Mouse (Mus musculus) myocyte (in vitro differentiated cells): ENCODE measurements around the gene Myh6. TPM values are rescaled to one million over a fixed set of nuclear protein-coding genes. Genes with fewer than 3 reads are reported as not detected.
"Not testable (repeated sequence)": the region's sequence is repeated elsewhere in the genome, so short reads cannot be mapped to it uniquely, and the experiment has no call there.

ENCODE experiments used
- H3K27me3 ChIP-seq: one replicate; pipeline ENCODE4 v1.6.1; 2011; ENCODE audit not compliant: control insufficient read depth, insufficient read depth, insufficient read length
- H3K36me3 ChIP-seq: one replicate; pipeline ENCODE4 v1.6.1; 2011; ENCODE audit not compliant: control insufficient read depth, insufficient read depth
- H3K4me2 ChIP-seq: one replicate; pipeline ENCODE4 v1.6.1; 2011; ENCODE audit warnings: low read depth, control low read depth
- H3K4me3 ChIP-seq: one replicate; pipeline ENCODE4 v1.5.1; 2011; ENCODE audit warnings: mild to moderate bottlenecking, control low read depth, moderate library complexity
- H3K79me2 ChIP-seq: one replicate; pipeline ENCODE4 v1.6.1; 2011; ENCODE audit not compliant: control insufficient read depth, insufficient read depth
- H3ac ChIP-seq: one replicate; pipeline ENCODE4 v1.6.1; 2011; ENCODE audit not compliant: control insufficient read depth, insufficient read length
- CEBPB ChIP-seq: IDR thresholded peaks from 2 replicates; pipeline ENCODE4 v1.6.1; 2011; ENCODE audit warnings: mild to moderate bottlenecking, moderate library complexity; ENCODE audit not compliant: poor library complexity, insufficient read depth, severe bottlenecking
- E2F4 ChIP-seq: IDR thresholded peaks from one replicate; pipeline ENCODE4 v1.6.1; 2011; ENCODE audit warnings: mild to moderate bottlenecking, control low read depth, moderate library complexity; ENCODE audit not compliant: insufficient read depth
- MAX ChIP-seq: IDR thresholded peaks from one replicate; pipeline ENCODE4 v1.6.1; 2011; ENCODE audit warnings: low read depth, mild to moderate bottlenecking, control low read depth
- MYOD1 ChIP-seq, 3 experiments: IDR thresholded peaks; one replicate each; pipeline ENCODE4 v1.6.1; 2011; ENCODE audit warnings: control low read depth in 2 of 3, low read depth in 2 of 3, mild to moderate bottlenecking in 2 of 3, moderate library complexity in 1 of 3; ENCODE audit not compliant: insufficient read length in 2 of 3, control insufficient read depth in 1 of 3
- MYOG ChIP-seq, 3 experiments: IDR thresholded peaks; one replicate each; pipeline ENCODE4 v1.6.1; 2011; ENCODE audit warnings: control low read depth in 2 of 3, low read depth in 2 of 3, mild to moderate bottlenecking in 2 of 3; ENCODE audit not compliant: insufficient read length in 2 of 3, control insufficient read depth in 1 of 3, insufficient read depth in 1 of 3
- POLR2A ChIP-seq: IDR thresholded peaks from one replicate; pipeline ENCODE4 v1.6.1; 2011; ENCODE audit warnings: low read depth, mild to moderate bottlenecking, control low read depth, moderate library complexity; ENCODE audit not compliant: insufficient read length
- POLR2AphosphoS2 ChIP-seq: IDR thresholded peaks from one replicate; pipeline ENCODE4 v1.6.1; 2011; ENCODE audit warnings: low read depth, control low read depth; ENCODE audit not compliant: insufficient read length
- REST ChIP-seq: IDR thresholded peaks from one replicate; pipeline ENCODE4 v1.6.1; 2011; ENCODE audit warnings: mild to moderate bottlenecking, control low read depth, moderate library complexity; ENCODE audit not compliant: insufficient read depth, insufficient read length
- SRF ChIP-seq: IDR thresholded peaks from one replicate; pipeline ENCODE4 v1.6.1; 2011; ENCODE audit warnings: low read depth; ENCODE audit not compliant: control insufficient read depth, insufficient read length
- TCF12 ChIP-seq: IDR thresholded peaks from one replicate; pipeline ENCODE4 v1.6.1; 2011; ENCODE audit warnings: mild to moderate bottlenecking, control low read depth; ENCODE audit not compliant: poor library complexity, insufficient read depth, severe bottlenecking
- TCF3 ChIP-seq: IDR thresholded peaks from one replicate; pipeline ENCODE4 v1.6.1; 2011; ENCODE audit warnings: low read depth, control low read depth; ENCODE audit not compliant: insufficient read length
- USF1 ChIP-seq: IDR thresholded peaks from one replicate; pipeline ENCODE4 v1.6.1; 2011; ENCODE audit warnings: low read depth, mild to moderate bottlenecking, control low read depth, moderate library complexity
- polyA plus RNA-seq: library from polyadenylated mRNA; unstranded; fragments of >200 nt; fragmentation: generic; extraction: Trizol; gene quantifications from one replicate; pipeline ENCODE4 v1.2.1, GENCODE M21; 2012; ENCODE audit warnings: missing spikeins

The Myh6 gene
- polyA plus RNA-seq, 1 experiment, result 15.0 TPM

GRCm38 (mm10) chr14:54953664-54954206, 13.0 kb downstream of the Myh6 start:
- no peak for TF ChIP-seq USF1

GRCm38 (mm10) chr14:54951587-54951986, 15.1 kb downstream of the Myh6 start:
- H3K79me2 ChIP-seq, result no peaks in the 10 kb centered on the region
- H3ac ChIP-seq, result no peak overlapping the region
- peaks cover 36% of the 10 kb centered on the region for H3K27me3 ChIP-seq
- H3K36me3 ChIP-seq, result no peaks in the 10 kb centered on the region
- no peak for TF ChIP-seq E2F4
- TF ChIP-seq MYOG (IDR thresholded peaks at IDR 0.05; ENCODE audit: control insufficient read depth in 1 of 3, insufficient read depth in 1 of 3, insufficient read length in 2 of 3, low read depth in 2 of 3), result no peak
- TF ChIP-seq CEBPB, result no peak
- no peak for TF ChIP-seq USF1
- no peak for TF ChIP-seq POLR2AphosphoS2
- TF ChIP-seq MAX, result no peak
- no peak for TF ChIP-seq SRF
- no peak for TF ChIP-seq TCF12
- no peak for TF ChIP-seq MYOD1 (IDR thresholded peaks at IDR 0.05; ENCODE audit: control insufficient read depth in 1 of 3, insufficient read length in 2 of 3, low read depth in 2 of 3)
- TF ChIP-seq TCF3, result no peak
- TF ChIP-seq POLR2A, result no peak
- TF ChIP-seq REST, result no peak
- no peak overlapping the region for H3K4me3 ChIP-seq
- no peak overlapping the region for H3K4me2 ChIP-seq

More at GRCm38 (mm10) chr14:54953664-54954206, 13.0 kb downstream of the Myh6 start:
- Histone ChIP-seq H3K4me2 (no peak overlapping the region), H3K27me3 (peaks cover 41% of the 10 kb centered on the region), H3ac (no peak overlapping the region), H3K4me3 (no peak overlapping the region), H3K36me3 (no peaks in the 10 kb centered on the region), H3K79me2 (no peaks in the 10 kb centered on the region)

- no peak overlapping the region for H3K4me2 ChIP-seq
- no peak overlapping the region for H3K4me3 ChIP-seq
- H3K27me3 ChIP-seq, result peaks cover 27% of the 10 kb centered on the region
- TF ChIP-seq POLR2A (no peak), USF1 (no peak)
- no peaks in the 10 kb centered on the region for H3K79me2 ChIP-seq
- no peak overlapping the region for H3ac ChIP-seq
- no peaks in the 10 kb centered on the region for H3K36me3 ChIP-seq
These were observed 16.2 kb downstream of the Myh6 start for GRCm38 (mm10) chr14:54950493-54950892.

- Histone ChIP-seq H3K4me3 (no peak overlapping the region), H3K36me3 (no peaks in the 10 kb centered on the region), H3K4me2 (no peak overlapping the region), H3K79me2 (no peaks in the 10 kb centered on the region), H3ac (no peak overlapping the region), H3K27me3 (peaks cover 23% of the 10 kb centered on the region)
- no peak for TF ChIP-seq MYOD1 (IDR thresholded peaks at IDR 0.05; ENCODE audit: control insufficient read depth in 1 of 3, insufficient read length in 2 of 3, low read depth in 2 of 3)
- no peak for TF ChIP-seq POLR2A
- TF ChIP-seq SRF, result no peak
- TF ChIP-seq MAX, result no peak
- no peak for TF ChIP-seq POLR2AphosphoS2
- no peak for TF ChIP-seq REST
- no peak for TF ChIP-seq MYOG (IDR thresholded peaks at IDR 0.05; ENCODE audit: control insufficient read depth in 1 of 3, insufficient read depth in 1 of 3, insufficient read length in 2 of 3, low read depth in 2 of 3)
- no peak for TF ChIP-seq TCF3
These were observed 17.9 kb downstream of the Myh6 start for GRCm38 (mm10) chr14:54948781-54949180.

GRCm38 (mm10) chr14:54947008-54947407, 19.7 kb downstream of the Myh6 start:
- not testable (repeated sequence) for H3ac ChIP-seq, H3K4me2 ChIP-seq, H3K36me3 ChIP-seq, H3K4me3 ChIP-seq, H3K79me2 ChIP-seq
- H3K27me3 ChIP-seq, result peaks cover 13% of the 10 kb centered on the region

- Histone ChIP-seq H3K4me3 (no peak overlapping the region), H3K4me2 (peak overlapping the region; percentile 45), H3ac (no peak overlapping the region), H3K36me3 (no peaks in the 10 kb centered on the region), H3K79me2 (no peaks in the 10 kb centered on the region), H3K27me3 (peaks cover 13% of the 10 kb centered on the region)
- TF ChIP-seq MYOD1 (IDR thresholded peaks at IDR 0.05; ENCODE audit: control insufficient read depth in 1 of 3, insufficient read length in 2 of 3, low read depth in 2 of 3) (peak in 1 of 3 experiments; percentile 22), MYOG (IDR thresholded peaks at IDR 0.05; ENCODE audit: control insufficient read depth in 1 of 3, insufficient read depth in 1 of 3, insufficient read length in 2 of 3, low read depth in 2 of 3) (peak; percentile 51 to 63 (median 54)), SRF (no peak), E2F4 (no peak)
These were observed 20.6 kb downstream of the Myh6 start for GRCm38 (mm10) chr14:54945975-54946704.
